Mouse (Mus musculus): Measurements from ENCODE around the gene Tubb4b. TPM values are rescaled to one million over a fixed set of nuclear protein-coding genes. Genes with fewer than 3 reads are reported as not detected.
A peak's percentile ranks its signal among the peaks of the same experiment; 100 is the strongest.

Tubb4b gene
- polyA plus RNA-seq, 1 experiment from 2014 or later, result 76.8 TPM

- Histone ChIP-seq H3K79me2 (ENCODE audit: inconsistent target) (peaks cover 13% of the 10 kb centered on the region), H3K27ac (peak overlapping the region; percentile 80), H3K4me3 (ENCODE audit: inconsistent target) (peak overlapping the region; percentile 78), H3K36me3 (ENCODE audit: inconsistent target) (no peaks in the 10 kb centered on the region)
- 3% methylated on average over 33 of the region's 41 CpGs for WGBS (ENCODE audit: missing documents)
Measured at GRCm38 (mm10) chr2:25224766-25225752, 557 bp upstream of the Tubb4b start.

- under 1% methylated on average over 47 of the region's 53 CpGs for WGBS (ENCODE audit: missing documents)
- no peaks in the 10 kb centered on the region for H3K36me3 ChIP-seq (ENCODE audit: inconsistent target)
- peak overlapping the region; percentile 68 for H3K27ac ChIP-seq
- peaks cover 13% of the 10 kb centered on the region for H3K79me2 ChIP-seq (ENCODE audit: inconsistent target)
- H3K4me3 ChIP-seq (ENCODE audit: inconsistent target), result peak overlapping the region; percentile 78
Measured at GRCm38 (mm10) chr2:25223681-25224491, 616 bp downstream of the Tubb4b start.

DNA sequence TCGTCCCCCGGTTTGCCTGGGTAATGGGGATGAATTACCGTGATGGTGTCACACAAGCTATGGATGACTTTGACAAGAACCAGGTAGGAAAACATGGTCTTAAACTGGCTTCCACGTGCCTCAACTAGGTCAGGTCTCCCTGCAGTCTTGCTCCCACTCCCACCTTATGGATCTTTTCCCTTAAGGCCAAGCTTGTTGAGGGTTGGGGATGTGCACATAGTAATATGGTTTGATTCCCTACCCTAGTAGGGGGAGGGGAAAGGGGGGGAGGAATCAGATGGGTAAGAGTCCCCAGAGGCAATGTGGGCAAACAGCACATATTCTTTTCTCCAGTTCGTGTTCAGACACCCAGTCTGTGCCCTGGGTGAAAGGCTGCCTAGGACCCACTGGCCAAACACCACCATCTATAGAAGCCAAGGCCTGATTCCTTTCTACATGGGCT, 3.1 kb downstream of the Tubb4b start:
- Histone ChIP-seq H3K36me3 (ENCODE audit: inconsistent target) (no peaks in the 10 kb centered on the region), H3K4me3 (ENCODE audit: inconsistent target) (no peak overlapping the region), H3K27ac (no peak overlapping the region), H3K79me2 (ENCODE audit: inconsistent target) (peaks cover 13% of the 10 kb centered on the region)
- 90% methylated on average over 5 of the region's 5 CpGs for WGBS (ENCODE audit: missing documents)

DNA sequence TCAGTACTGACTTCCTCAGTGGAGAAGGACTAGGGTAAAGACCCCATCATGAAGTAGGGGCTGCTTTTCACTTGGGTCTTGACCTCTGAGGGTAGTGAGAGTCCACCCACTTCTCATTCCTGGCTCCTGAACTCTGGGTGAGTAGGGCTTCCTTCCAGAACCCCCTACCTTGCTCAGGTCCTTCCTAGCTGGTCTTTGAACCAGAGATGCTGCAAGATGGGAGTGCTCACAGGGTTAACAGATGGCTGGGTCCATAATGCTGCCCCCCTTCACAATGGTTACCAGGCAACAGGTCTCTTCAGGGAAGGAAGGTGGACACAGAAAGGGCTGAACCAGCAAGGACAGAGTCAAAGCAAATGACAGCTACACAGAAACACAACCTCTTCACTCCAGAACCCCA, 6.1 kb downstream of the Tubb4b start, which contains the start of gene Fam166a:
Gene Fam166a (plus strand): TSS at position 301 of the 400 bp plus-strand sequence.
- no peaks in the 10 kb centered on the region for H3K36me3 ChIP-seq (ENCODE audit: inconsistent target)
- no peak within 1 kb of the TSS for H3K4me3 ChIP-seq (ENCODE audit: inconsistent target)
- no peak within 1 kb of the TSS for H3K27ac ChIP-seq
- H3K79me2 ChIP-seq (ENCODE audit: inconsistent target), result peaks cover 6% of the 10 kb centered on the region

- H3K4me3 ChIP-seq (ENCODE audit: inconsistent target), result no peak overlapping the region
- WGBS (ENCODE audit: missing documents), result 90% methylated on average over 2 of the region's 2 CpGs
- H3K27ac ChIP-seq, result no peak overlapping the region
- H3K79me2 ChIP-seq (ENCODE audit: inconsistent target), result no peaks in the 10 kb centered on the region
- H3K36me3 ChIP-seq (ENCODE audit: inconsistent target), result no peaks in the 10 kb centered on the region
Measured at GRCm38 (mm10) chr2:25217666-25218065, 6.8 kb downstream of the Tubb4b start.

DNA sequence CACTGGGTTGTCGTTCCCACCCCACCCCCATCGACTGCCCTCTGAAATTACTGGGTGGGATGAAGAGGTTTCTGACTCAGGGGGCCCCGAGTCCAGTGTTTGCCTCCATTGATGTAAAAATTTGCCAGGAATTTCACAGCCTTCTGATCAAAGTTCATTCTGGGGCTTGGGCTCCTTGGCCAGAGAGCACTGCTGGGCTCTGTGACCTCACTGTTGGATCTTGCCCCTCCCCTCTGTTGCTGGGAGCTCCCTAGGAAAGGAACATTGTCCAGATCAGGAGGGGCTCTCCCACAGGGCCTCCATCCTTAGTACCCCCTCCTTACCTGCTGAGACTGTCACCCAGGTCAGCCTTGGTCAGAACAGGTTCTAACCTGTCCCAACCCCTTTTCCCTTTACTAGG, 10.1 kb downstream of the Tubb4b start, which contains the start of gene Stpg3:
Gene Stpg3 (minus strand): TSS at position 194 of the 400 bp plus-strand sequence.
- H3K4me3 ChIP-seq (ENCODE audit: inconsistent target), result no peak within 1 kb of the TSS
- H3K36me3 ChIP-seq (ENCODE audit: inconsistent target), result no peaks in the 10 kb centered on the region
- H3K79me2 ChIP-seq (ENCODE audit: inconsistent target), result peaks cover 16% of the 10 kb centered on the region
- H3K27ac ChIP-seq, result no peak within 1 kb of the TSS
- 86% methylated on average over 3 of the region's 3 CpGs for WGBS (ENCODE audit: missing documents)

- peaks cover 26% of the 10 kb centered on the region for H3K79me2 ChIP-seq (ENCODE audit: inconsistent target)
- 89% methylated on average over 22 of the region's 23 CpGs for WGBS (ENCODE audit: missing documents)
Measured at GRCm38 (mm10) chr2:25213266-25213865, 11.1 kb downstream of the Tubb4b start.

DNA sequence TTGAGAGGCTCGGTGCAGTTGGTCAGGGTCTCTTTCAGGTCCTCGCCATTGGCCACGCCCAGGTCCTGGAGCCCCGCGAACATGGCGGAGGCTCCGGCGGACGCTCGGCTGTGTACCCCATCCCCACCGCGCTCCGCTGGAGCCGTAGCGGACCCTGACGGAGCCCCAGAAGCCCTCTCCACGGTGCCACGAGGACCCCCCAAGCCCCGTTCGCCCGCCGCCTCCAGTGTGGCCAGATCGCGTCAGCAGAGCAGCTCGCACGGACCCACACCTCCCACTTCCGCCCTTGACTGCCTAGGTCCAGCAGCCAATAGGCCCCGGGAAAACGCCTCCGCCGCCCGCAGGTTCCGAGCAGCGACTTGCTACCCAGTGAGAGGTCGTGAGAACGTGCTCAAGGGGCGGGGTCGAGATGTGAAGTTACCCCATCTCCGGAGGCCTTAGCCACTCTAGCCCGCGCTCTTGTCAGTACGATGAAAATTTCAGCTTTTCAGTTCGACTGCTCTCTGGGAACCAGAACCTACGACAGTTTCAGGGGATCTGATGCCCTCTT, 13.3 kb downstream of the Tubb4b start, which contains the start of gene Nelfb:
Gene Nelfb (minus strand): TSS at position 369 of the 550 bp plus-strand sequence.
- peaks cover 24% of the 10 kb centered on the region for H3K36me3 ChIP-seq (ENCODE audit: inconsistent target)
- H3K27ac ChIP-seq, result peak within 1 kb of the TSS; percentile 65
- WGBS (ENCODE audit: missing documents), result under 1% methylated on average over 44 of the region's 44 CpGs
- peak within 1 kb of the TSS; percentile 99 for H3K4me3 ChIP-seq (ENCODE audit: inconsistent target)
- peaks cover 47% of the 10 kb centered on the region for H3K79me2 ChIP-seq (ENCODE audit: inconsistent target)

More at GRCm38 (mm10) chr2:25213266-25213865, 11.1 kb downstream of the Tubb4b start:
- Histone ChIP-seq H3K4me3 (ENCODE audit: inconsistent target) (no peak overlapping the region), H3K27ac (no peak overlapping the region), H3K36me3 (ENCODE audit: inconsistent target) (peaks cover 5% of the 10 kb centered on the region; the same call in 1 of the 2 replicates)

- under 1% methylated on average over 24 of the region's 24 CpGs for WGBS (ENCODE audit: missing documents)
- Histone ChIP-seq H3K36me3 (ENCODE audit: inconsistent target) (peaks cover 29% of the 10 kb centered on the region), H3K27ac (peak overlapping the region; percentile 65), H3K79me2 (ENCODE audit: inconsistent target) (peaks cover 52% of the 10 kb centered on the region), H3K4me3 (ENCODE audit: inconsistent target) (peak overlapping the region; percentile 99)
Measured at GRCm38 (mm10) chr2:25210686-25211085, 13.8 kb downstream of the Tubb4b start.

DNA sequence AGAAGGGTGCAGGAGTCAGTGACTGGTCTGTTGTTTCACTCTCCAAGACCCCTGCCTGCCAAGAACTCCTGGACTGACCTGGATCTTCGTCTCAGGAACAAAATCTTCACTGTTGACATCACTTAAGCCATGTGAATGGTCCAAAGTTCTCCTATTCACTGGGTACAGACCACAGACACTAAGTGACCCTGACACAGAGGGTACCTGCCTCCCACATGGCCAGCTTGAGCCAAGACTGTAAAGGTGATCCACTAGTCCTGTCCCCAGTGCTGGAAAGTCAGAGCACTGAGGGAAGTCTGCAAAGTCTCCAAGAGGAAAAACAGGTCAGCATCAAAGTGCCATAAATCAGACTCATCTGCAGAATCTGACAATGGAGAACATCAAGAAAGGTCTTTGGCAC, 16.9 kb downstream of the Tubb4b start:
- Histone ChIP-seq H3K27ac (no peak overlapping the region), H3K79me2 (ENCODE audit: inconsistent target) (peaks cover 60% of the 10 kb centered on the region), H3K4me3 (ENCODE audit: inconsistent target) (no peak overlapping the region), H3K36me3 (ENCODE audit: inconsistent target) (peaks cover 60% of the 10 kb centered on the region)
- 91% methylated on average over 1 of the region's 1 CpGs for WGBS (ENCODE audit: missing documents)

GRCm38 (mm10) chr2:25203631-25204214, 20.8 kb downstream of the Tubb4b start:
- no peak overlapping the region for H3K27ac ChIP-seq
- no peak overlapping the region for H3K4me3 ChIP-seq (ENCODE audit: inconsistent target)
- peaks cover 37% of the 10 kb centered on the region for H3K79me2 ChIP-seq (ENCODE audit: inconsistent target)
- 69% methylated on average over 4 of the region's 4 CpGs for WGBS (ENCODE audit: missing documents)
- H3K36me3 ChIP-seq (ENCODE audit: inconsistent target), result peaks cover 91% of the 10 kb centered on the region

GRCm38 (mm10) chr2:25200631-25201030, 23.9 kb downstream of the Tubb4b start:
- no peak overlapping the region for H3K4me3 ChIP-seq (ENCODE audit: inconsistent target)
- H3K27ac ChIP-seq, result no peak overlapping the region
- H3K36me3 ChIP-seq (ENCODE audit: inconsistent target), result peaks cover 62% of the 10 kb centered on the region
- peaks cover 12% of the 10 kb centered on the region; the same call in 1 of the 2 replicates for H3K79me2 ChIP-seq (ENCODE audit: inconsistent target)
- 88% methylated on average over 2 of the region's 2 CpGs for WGBS (ENCODE audit: missing documents)

- H3K36me3 ChIP-seq (ENCODE audit: inconsistent target), result peaks cover 36% of the 10 kb centered on the region
- peak overlapping the region; percentile 98 for H3K27ac ChIP-seq
- H3K79me2 ChIP-seq (ENCODE audit: inconsistent target), result peaks cover 29% of the 10 kb centered on the region
- no peak overlapping the region for H3K4me3 ChIP-seq (ENCODE audit: inconsistent target)
Measured at GRCm38 (mm10) chr2:25197946-25198345, 26.6 kb downstream of the Tubb4b start.
